Mouse (Mus musculus) intestine, postnatal 0 days (tissue): Measurements from ENCODE around the gene Gm21679. TPM values are rescaled to one million over a fixed set of nuclear protein-coding genes. Genes with fewer than 3 reads are reported as not detected.
"Not testable (repeated sequence)": the region's sequence is repeated elsewhere in the genome, so short reads cannot be mapped to it uniquely, and the experiment has no call there.

ENCODE experiments used
- ATAC-seq: fragments of 200-750 bp; cut with Nextera tagmentation; 2 replicates; pipeline ENCODE4 v1.8.0; 2017; ENCODE audit warnings: mild to moderate bottlenecking, moderate TSS enrichment, moderate library complexity
- H3K27ac ChIP-seq: fragments of 300-500 bp; sonication (generic); 2 replicates; pipeline ENCODE4 v1.5.1; 2014; ENCODE audit warnings: mild to moderate bottlenecking, low read depth, low read length, moderate library complexity
- H3K27me3 ChIP-seq: fragments of 300-500 bp; sonication (generic); replicated peaks from 2 replicates; pipeline ENCODE4 v1.6.1; 2014; ENCODE audit warnings: low read length, mixed read lengths; ENCODE audit not compliant: control insufficient read depth, insufficient read depth
- H3K36me3 ChIP-seq: fragments of 300-500 bp; sonication (generic); 2 replicates; pipeline ENCODE4 v1.6.1; 2014; ENCODE audit warnings: mild to moderate bottlenecking, moderate library complexity; ENCODE audit not compliant: control insufficient read depth, insufficient read depth
- H3K4me1 ChIP-seq: fragments of 300-500 bp; sonication (generic); replicated peaks from 2 replicates; pipeline ENCODE4 v1.6.1; 2014; ENCODE audit warnings: antibody characterized with exemption, low read length, mixed read lengths; ENCODE audit not compliant: control insufficient read depth, insufficient read depth
- H3K4me2 ChIP-seq: fragments of 300-500 bp; sonication (generic); replicated peaks from 2 replicates; pipeline ENCODE4 v1.6.1; 2014; ENCODE audit warnings: low read depth, mild to moderate bottlenecking, moderate library complexity
- H3K4me3 ChIP-seq: fragments of 300-500 bp; sonication (generic); 2 replicates; pipeline ENCODE4 v1.5.1; 2014; ENCODE audit warnings: low read depth, low read length
- H3K9ac ChIP-seq: fragments of 300-500 bp; sonication (generic); 2 replicates; pipeline ENCODE4 v1.6.1; 2014; ENCODE audit warnings: mild to moderate bottlenecking, low read depth, low read length
- H3K9me3 ChIP-seq: fragments of 300-500 bp; sonication (generic); 2 replicates; pipeline ENCODE4 v1.6.1; 2016; ENCODE audit warnings: mixed run types; ENCODE audit not compliant: control insufficient read depth
- WGBS: fragments of 180-500 bp; shearing (Covaris S2); extraction: QIAGEN DNeasy Blood & Tissue Kit; methylation state at CpG from one replicate; pipeline ENCODE4 v1.1.7; 2014; 5-methylcytosine and 5-hydroxymethylcytosine counted together
- polyA plus RNA-seq: library from polyadenylated mRNA; unstranded; fragments of >200 nt; fragmentation: Nextera tagmentation; extraction: Ambion mirVana; gene quantifications from 2 replicates; pipeline ENCODE4 v1.2.1, GENCODE M21; 2015

The Gm21679 gene
- not detected in 2 replicates for polyA plus RNA-seq

- no CpG with 5 or more reads among the region's 3 CpGs for WGBS
- not testable (repeated sequence) for H3K9ac ChIP-seq, H3K27ac ChIP-seq, H3K27me3 ChIP-seq, H3K36me3 ChIP-seq, ATAC-seq, H3K4me2 ChIP-seq, H3K9me3 ChIP-seq, H3K4me1 ChIP-seq, H3K4me3 ChIP-seq
These were observed at the start of gene Gm21679 for GRCm38 (mm10) chrY:29683270-29683669. Gene Gm21679 (minus strand): TSS chrY:29683370.
